9 mouse cellular contexts compared by ENCODE assay signal in the genomic region with DNA sequence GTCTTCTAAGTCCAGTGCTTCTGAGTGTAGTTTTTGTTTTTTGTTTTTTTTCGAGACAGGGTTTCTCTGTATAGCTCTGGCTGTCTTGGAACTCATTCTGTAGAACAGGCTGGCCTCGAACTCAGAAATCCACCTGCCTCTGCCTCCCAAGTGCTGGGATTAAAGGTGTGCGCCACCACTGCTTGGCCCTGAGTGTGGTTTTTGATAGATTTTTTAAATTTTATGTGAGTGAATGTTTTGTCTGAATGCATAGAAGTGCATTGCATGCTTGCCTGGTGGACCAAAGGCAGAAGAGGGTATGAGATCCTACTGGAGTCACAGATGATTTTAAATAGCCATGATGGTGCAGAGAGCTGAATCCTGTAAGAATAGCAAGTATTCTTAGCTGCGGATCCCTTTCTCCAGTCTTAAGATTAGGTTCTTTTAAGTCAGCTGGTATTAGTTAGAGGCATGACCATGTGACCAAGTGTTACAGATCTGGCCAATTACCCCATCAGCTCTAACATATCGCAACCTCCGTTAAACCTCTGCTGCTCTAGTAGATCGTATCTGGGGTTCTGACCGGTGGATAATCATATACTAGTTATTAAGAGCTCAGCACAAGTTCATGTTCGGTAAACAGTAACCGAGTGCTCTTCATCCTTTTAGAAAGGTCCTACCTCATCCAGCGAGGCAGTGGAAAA. TPM values are rescaled to one million over a fixed set of nuclear protein-coding genes. Genes with fewer than 3 reads are reported as not detected.
A peak's percentile ranks its signal among the peaks of the same experiment; 100 is the strongest.
DNase-seq lines count a peak whose midpoint lies in the region; ATAC-seq and TF ChIP-seq lines count a peak whose summit lies in the region.
"Had no signal": no experiment of that assay in that cellular context is flagged by ENCODE, and none has a peak within 500 bp of the region (broad histone marks: within the 10 kb centered on the region; RNA-seq: fewer than 3 reads in every experiment).

No protein-coding gene starts in this region.

- peak overlapping the region; percentile 96 for H3K27ac ChIP-seq in left cerebral cortex, adult 2 months
- 0 out of 2 replicates have a peak overlapping the region, but pooled peaks have one; percentile 14 for H3K27ac ChIP-seq in cortical plate, adult 2 months (ENCODE audit: insufficient read depth, low read length)
- peak overlapping the region; percentile 93 for H3K27ac ChIP-seq in hindbrain, embryonic 16.5 days (ENCODE audit: low read depth, low read length)
- H3K27ac ChIP-seq in midbrain, postnatal 0 days (ENCODE audit: low read depth, low read length), result peak overlapping the region; percentile 78

- H3K4me3 ChIP-seq in left cerebral cortex, adult 2 months, result peak overlapping the region; percentile 90
- H3K4me3 ChIP-seq in cortical plate, adult 2 months (ENCODE audit: insufficient read depth, low read length), result peak overlapping the region; percentile 78
- peak overlapping the region; percentile 82 for H3K4me3 ChIP-seq in hindbrain, embryonic 16.5 days (ENCODE audit: low read length)
- peak overlapping the region; percentile 60 for H3K4me3 ChIP-seq in midbrain, postnatal 0 days (ENCODE audit: low read depth, low read length)

- WGBS in hindbrain, embryonic 16.5 days, result 22% methylated on average over 11 of the region's 11 CpGs
- 20% methylated on average over 11 of the region's 11 CpGs for WGBS in midbrain, postnatal 0 days

- H3K36me3 ChIP-seq in hindbrain, embryonic 16.5 days (ENCODE audit: control insufficient read depth, insufficient read depth, low read length), result no peaks in the 10 kb centered on the region
- no peaks in the 10 kb centered on the region for H3K36me3 ChIP-seq in midbrain, postnatal 0 days (ENCODE audit: insufficient read depth, low read length)

- intact Hi-C loops in left cerebral cortex, adult 2 months (cut with DNase I), result loop anchor here (1.0 kb wide), 1 partner anchor 40 kb away; the partner anchor contains the start of gene Zfp62
- intact Hi-C loops in left cerebral cortex, postnatal 4 days (cut with DNase I), result loop anchor here (5.0 kb wide), 1 partner anchor 36 kb away; no protein-coding TSS in a partner anchor

- no peak for TF ChIP-seq POLR2A in cortical plate, adult 2 months (IDR thresholded peaks at IDR 0.05; ENCODE audit: extremely low read depth, insufficient read depth, low read length)

- DNase-seq in left cerebral cortex, adult 2 months (ENCODE audit: extremely low spot score in 1 of 2, low spot score in 2 of 2), result no peak
- no peak for DNase-seq in left cerebral cortex, postnatal 4 days
- DNase-seq in midbrain, postnatal 0 days (ENCODE audit: low spot score), result peak; percentile 21
- no peak for DNase-seq in left cerebral cortex, adult 9 months (ENCODE audit: low spot score in 2 of 2)
- no peak for DNase-seq in cerebellum, adult 18-20 months
- no peak for DNase-seq in cerebellum, postnatal 4 days (ENCODE audit: low spot score in 2 of 2)

- peak overlapping the region; percentile 90 for H3K9ac ChIP-seq in hindbrain, embryonic 16.5 days (ENCODE audit: low read depth, low read length)
- peak overlapping the region; percentile 75; the same call in 1 of the 2 replicates for H3K9ac ChIP-seq in midbrain, postnatal 0 days (replicated peaks; ENCODE audit: low read length, poor library complexity, severe bottlenecking)

- H3K4me1 ChIP-seq in cortical plate, adult 2 months (ENCODE audit: control insufficient read depth, insufficient read depth, low read length), result peaks cover 5% of the 10 kb centered on the region
- peaks cover 32% of the 10 kb centered on the region for H3K4me1 ChIP-seq in hindbrain, embryonic 16.5 days (ENCODE audit: control insufficient read depth, insufficient read depth, low read depth, low read length)
- peaks cover 4% of the 10 kb centered on the region; the same call in 1 of the 2 replicates for H3K4me1 ChIP-seq in midbrain, postnatal 0 days (ENCODE audit: insufficient read depth, low read length)

- no peaks in the 10 kb centered on the region for H3K9me3 ChIP-seq in hindbrain, embryonic 16.5 days (ENCODE audit: control insufficient read depth, low read length)
- no peaks in the 10 kb centered on the region for H3K9me3 ChIP-seq in midbrain, postnatal 0 days (ENCODE audit: low read length)

- H3K27me3 ChIP-seq in hindbrain, embryonic 16.5 days (replicated peaks; ENCODE audit: control insufficient read depth, insufficient read depth, low read length), result no peaks in the 10 kb centered on the region
- no peaks in the 10 kb centered on the region for H3K27me3 ChIP-seq in midbrain, postnatal 0 days (ENCODE audit: insufficient read depth, low read length)

- H3K4me2 ChIP-seq in hindbrain, embryonic 16.5 days (ENCODE audit: low read length), result peak overlapping the region; percentile 79
- H3K4me2 ChIP-seq in midbrain, postnatal 0 days (ENCODE audit: low read depth, low read length, poor library complexity, severe bottlenecking), result peak overlapping the region; percentile 62

- peak; percentile 6; the same call in 1 of the 2 replicates for ATAC-seq in hindbrain, embryonic 16.5 days
- peak; percentile 2; the same call in 1 of the 2 replicates for ATAC-seq in midbrain, postnatal 0 days (ENCODE audit: low FRiP score)

- no peak for TF ChIP-seq CTCF in left cerebral cortex, adult 2 months (IDR thresholded peaks at IDR 0.05)
- TF ChIP-seq CTCF in cortical plate, adult 2 months (IDR thresholded peaks at IDR 0.05; ENCODE audit: extremely low read depth, insufficient read depth, low read length), result no peak
- TF ChIP-seq CTCF in midbrain, postnatal 0 days (IDR thresholded peaks at IDR 0.05), result no peak

RNA-seq across cellular contexts. Expression of gene Mgat1, which starts 0.9 kb away (rescaled TPM):
- 10 to 100 TPM; 64.4 to 77.0 TPM for total RNA-seq in left cerebral cortex, adult 2 months (2021)
- total RNA-seq in left cerebral cortex, postnatal 4 days (2021), result 10 to 100 TPM; 54.4 to 58.7 TPM
- 68.1 and 73.7 TPM in 2 replicates for polyA plus RNA-seq in cortical plate, adult 2 months (2012; rRNA removed)
- polyA plus RNA-seq in hindbrain, embryonic 16.5 days (2015; fragmentation: Nextera tagmentation; extraction: Ambion mirVana), result 34.5 and 38.2 TPM in 2 replicates
- total RNA-seq in midbrain, postnatal 0 days (2014; rRNA removed), result 88.1 and 102 TPM in 2 replicates
- 33.9 and 35.4 TPM in 2 replicates for polyA plus RNA-seq in midbrain, postnatal 0 days (2015; fragmentation: Nextera tagmentation; extraction: Ambion mirVana)

RNA-seq across cellular contexts. Expression of gene Olfr1393, which starts 35.0 kb away (rescaled TPM):
- total RNA-seq in left cerebral cortex, adult 2 months (2021), result under 1 TPM; 0.11 to 0.33 TPM
- under 1 TPM in 1 of 2 experiments, not detected in 1; 0.48 TPM for total RNA-seq in left cerebral cortex, postnatal 4 days (2021)
- polyA plus RNA-seq in cortical plate, adult 2 months (2012; rRNA removed), result 0.15 and 0.73 TPM in 2 replicates
- polyA plus RNA-seq in hindbrain, embryonic 16.5 days (2015; fragmentation: Nextera tagmentation; extraction: Ambion mirVana), result 0.08 TPM in 1 of 2 replicates, not detected in the other
- 0.19 and 1.4 TPM in 2 replicates for total RNA-seq in midbrain, postnatal 0 days (2014; rRNA removed)
- 0.21 TPM in 1 of 2 replicates, not detected in the other for polyA plus RNA-seq in midbrain, postnatal 0 days (2015; fragmentation: Nextera tagmentation; extraction: Ambion mirVana)
- total RNA-seq: common myeloid progenitor, adult 5-6 weeks had no signal

RNA-seq across cellular contexts. Expression of gene Zfp62, which starts 40.0 kb away (rescaled TPM):
- total RNA-seq in left cerebral cortex, adult 2 months (2021), result 10 to 100 TPM; 53.1 to 58.1 TPM
- 10 to 100 TPM; 47.3 to 50.4 TPM for total RNA-seq in left cerebral cortex, postnatal 4 days (2021)
- polyA plus RNA-seq in cortical plate, adult 2 months (2012; rRNA removed), result 22.1 and 25.0 TPM in 2 replicates
- polyA plus RNA-seq in hindbrain, embryonic 16.5 days (2015; fragmentation: Nextera tagmentation; extraction: Ambion mirVana), result 35.3 and 38.0 TPM in 2 replicates
- 25.6 and 40.2 TPM in 2 replicates for total RNA-seq in midbrain, postnatal 0 days (2014; rRNA removed)
- polyA plus RNA-seq in midbrain, postnatal 0 days (2015; fragmentation: Nextera tagmentation; extraction: Ambion mirVana), result 26.0 and 26.6 TPM in 2 replicates

RNA-seq across cellular contexts. Expression of gene Olfr1392, which starts 42.0 kb away (rescaled TPM):
- not detected for total RNA-seq in left cerebral cortex, adult 2 months (2021)
- total RNA-seq in left cerebral cortex, postnatal 4 days (2021), result under 1 TPM in 1 of 2 experiments, not detected in 1; 0.34 TPM
- polyA plus RNA-seq in cortical plate, adult 2 months (2012; rRNA removed), result 0.04 and 0.17 TPM in 2 replicates
- polyA plus RNA-seq in hindbrain, embryonic 16.5 days (2015; fragmentation: Nextera tagmentation; extraction: Ambion mirVana), result 0.13 TPM in 1 of 2 replicates, not detected in the other
- 0.52 and 0.60 TPM in 2 replicates for total RNA-seq in midbrain, postnatal 0 days (2014; rRNA removed)
- polyA plus RNA-seq in midbrain, postnatal 0 days (2015; fragmentation: Nextera tagmentation; extraction: Ambion mirVana), result 0.14 TPM in 1 of 2 replicates, not detected in the other
- total RNA-seq: common myeloid progenitor, adult 5-6 weeks had no signal

RNA-seq across cellular contexts. Expression of gene Btnl9, which starts 56.1 kb away (rescaled TPM):
- not detected for total RNA-seq in left cerebral cortex, adult 2 months (2021)
- total RNA-seq in left cerebral cortex, postnatal 4 days (2021), result under 1 TPM; 0.40 to 0.70 TPM
- polyA plus RNA-seq in cortical plate, adult 2 months (2012; rRNA removed), result 0.04 TPM in 1 of 2 replicates, not detected in the other
- 0.27 and 0.65 TPM in 2 replicates for polyA plus RNA-seq in hindbrain, embryonic 16.5 days (2015; fragmentation: Nextera tagmentation; extraction: Ambion mirVana)
- total RNA-seq in midbrain, postnatal 0 days (2014; rRNA removed), result 0.19 TPM in 1 of 2 replicates, not detected in the other
- 0.26 and 0.80 TPM in 2 replicates for polyA plus RNA-seq in midbrain, postnatal 0 days (2015; fragmentation: Nextera tagmentation; extraction: Ambion mirVana)

Comparison
In these comparisons a context has a peak if more than half of its experiments do, and no peak if none do; other contexts are left out.
1. H3K27ac ChIP-seq: peak in every context shown above with its lines; median percentile 96 in left cerebral cortex, adult 2 months; 93 in hindbrain, embryonic 16.5 days; 78 in midbrain, postnatal 0 days; 14 in cortical plate, adult 2 months.